Mouse (Mus musculus) liver, adult 10 weeks (tissue): ENCODE results near the gene Sae1. TPM values are rescaled to one million over a fixed set of nuclear protein-coding genes. Genes with fewer than 3 reads are reported as not detected.

ENCODE experiments used
- polyA plus RNA-seq: library from polyadenylated mRNA; stranded (reverse); fragments of 350-450 nt; fragmentation: Illumina TruSeq; extraction: RNeasy Lipid Tissue Mini Kit (QIAGEN cat#74804); gene quantifications from one replicate; pipeline ENCODE4 v1.2.3, GENCODE M21; 2014; ENCODE audit warnings: low read depth, low replicate concordance

The Sae1 gene
- polyA plus RNA-seq, result 20.8 TPM

DNA sequence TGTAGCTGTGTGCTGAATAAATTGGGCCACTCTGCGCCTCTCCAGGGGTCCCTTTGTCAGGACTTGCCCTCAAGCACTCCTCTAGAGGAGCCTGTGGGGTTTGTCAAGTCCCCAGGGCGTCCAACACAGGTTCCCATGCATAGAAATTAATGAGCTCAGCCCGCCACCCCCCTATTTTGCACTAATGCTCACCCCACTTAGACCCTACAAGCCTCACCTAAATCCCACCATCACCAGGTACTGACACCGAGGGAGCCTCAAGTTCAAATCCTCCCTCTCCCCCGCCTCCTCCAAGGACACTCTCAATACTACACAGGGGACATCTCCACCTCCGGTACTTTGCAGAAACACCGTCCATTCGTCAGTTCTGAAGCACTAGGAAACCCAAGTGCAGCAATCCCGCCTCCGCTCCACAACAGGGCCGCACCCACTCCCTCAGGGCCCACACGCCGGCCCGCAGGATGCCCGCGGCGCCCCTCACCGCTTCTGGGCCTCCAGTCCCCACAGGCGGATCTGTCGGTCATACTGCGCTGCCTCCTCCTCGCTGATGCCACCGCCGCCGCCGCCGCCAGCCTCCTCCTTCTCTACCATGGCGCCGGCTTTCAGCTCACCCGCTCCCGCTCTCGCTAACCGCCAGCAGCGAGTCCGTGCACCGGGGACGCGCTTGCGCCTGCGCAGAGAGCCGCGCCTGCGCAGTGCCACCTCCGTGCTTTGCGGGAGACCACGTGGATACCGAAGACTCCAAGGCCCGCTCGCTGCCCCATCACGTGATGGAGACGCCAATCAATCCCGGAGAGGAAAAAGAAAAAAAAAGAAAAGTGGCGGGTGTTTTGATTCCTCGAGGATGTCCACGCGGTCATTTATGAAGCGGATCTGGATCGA is at the start of gene Sae1:
Gene Sae1 (minus strand): TSS at position 647 of the 882 bp plus-strand sequence.

DNA sequence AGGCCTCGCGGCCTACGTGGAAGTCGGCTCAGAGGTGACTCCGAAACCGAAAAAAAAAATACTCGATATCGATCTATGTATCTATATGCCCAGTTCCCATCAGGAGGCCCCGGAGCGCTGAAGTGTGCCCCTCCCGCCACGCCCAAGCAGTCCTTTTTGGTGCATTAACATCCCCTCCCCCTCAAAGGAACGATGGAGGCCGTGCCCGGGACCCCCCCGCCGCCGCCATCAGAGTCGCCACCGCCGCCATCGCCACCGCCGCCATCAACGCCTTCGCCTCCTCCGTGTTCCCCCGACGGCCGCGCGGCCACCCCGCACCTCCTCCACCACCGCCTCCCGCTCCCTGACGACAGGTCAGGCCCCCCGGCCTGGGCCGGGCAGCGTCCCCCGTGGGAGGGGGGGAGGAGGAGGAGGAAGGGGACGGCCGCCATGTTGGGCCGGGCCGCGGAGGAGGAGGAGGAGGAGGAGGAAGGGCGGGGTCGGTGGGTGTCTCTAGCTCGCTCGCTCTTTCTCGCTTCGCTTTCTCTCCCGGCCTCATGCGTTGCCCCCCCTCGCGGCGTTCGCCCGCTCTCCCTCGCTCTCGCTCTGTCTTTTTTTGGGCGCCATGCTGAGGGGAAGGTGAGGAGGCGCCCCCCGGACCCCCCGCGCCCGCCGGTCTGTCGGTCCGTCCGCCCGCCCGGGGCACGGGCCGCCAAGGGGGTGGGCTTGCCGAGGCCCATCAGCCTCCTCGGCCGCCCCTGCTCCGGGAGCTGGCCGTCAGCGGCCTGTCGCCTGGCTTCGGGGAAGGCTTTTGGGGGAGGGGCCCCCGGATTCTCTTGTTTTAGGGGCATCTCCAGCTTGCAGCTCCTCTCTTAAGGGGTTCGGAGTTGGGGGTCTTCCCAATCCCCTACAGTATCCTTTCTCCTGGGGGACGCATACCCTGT is 13.3 kb upstream of the Sae1 start, which contains the start of gene Zc3h4:
Gene Zc3h4 (plus strand): TSS at position 222 of the 923 bp plus-strand sequence.

DNA sequence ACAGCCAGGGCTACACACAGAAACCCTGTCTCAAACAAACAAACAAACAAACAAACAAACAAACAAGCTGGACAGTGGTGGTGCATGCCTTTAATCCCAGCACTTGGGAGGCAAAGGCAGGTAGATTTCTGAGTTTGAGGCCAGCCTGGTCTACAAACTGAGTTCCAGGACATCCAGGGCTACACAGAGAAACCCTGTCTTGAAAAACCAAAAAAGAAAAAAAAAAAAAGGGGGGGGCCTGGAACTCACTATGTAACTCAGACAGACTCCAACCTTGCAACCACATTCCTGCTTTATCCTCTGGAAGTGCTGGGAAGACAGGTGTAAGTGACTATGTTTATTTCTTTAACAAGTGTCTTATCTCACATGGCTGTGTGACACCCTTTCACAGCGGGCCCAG is 79.5 kb downstream of the Sae1 start, which contains the start of gene Bbc3:
Gene Bbc3 (plus strand): TSS at position 301 of the 400 bp plus-strand sequence.

DNA sequence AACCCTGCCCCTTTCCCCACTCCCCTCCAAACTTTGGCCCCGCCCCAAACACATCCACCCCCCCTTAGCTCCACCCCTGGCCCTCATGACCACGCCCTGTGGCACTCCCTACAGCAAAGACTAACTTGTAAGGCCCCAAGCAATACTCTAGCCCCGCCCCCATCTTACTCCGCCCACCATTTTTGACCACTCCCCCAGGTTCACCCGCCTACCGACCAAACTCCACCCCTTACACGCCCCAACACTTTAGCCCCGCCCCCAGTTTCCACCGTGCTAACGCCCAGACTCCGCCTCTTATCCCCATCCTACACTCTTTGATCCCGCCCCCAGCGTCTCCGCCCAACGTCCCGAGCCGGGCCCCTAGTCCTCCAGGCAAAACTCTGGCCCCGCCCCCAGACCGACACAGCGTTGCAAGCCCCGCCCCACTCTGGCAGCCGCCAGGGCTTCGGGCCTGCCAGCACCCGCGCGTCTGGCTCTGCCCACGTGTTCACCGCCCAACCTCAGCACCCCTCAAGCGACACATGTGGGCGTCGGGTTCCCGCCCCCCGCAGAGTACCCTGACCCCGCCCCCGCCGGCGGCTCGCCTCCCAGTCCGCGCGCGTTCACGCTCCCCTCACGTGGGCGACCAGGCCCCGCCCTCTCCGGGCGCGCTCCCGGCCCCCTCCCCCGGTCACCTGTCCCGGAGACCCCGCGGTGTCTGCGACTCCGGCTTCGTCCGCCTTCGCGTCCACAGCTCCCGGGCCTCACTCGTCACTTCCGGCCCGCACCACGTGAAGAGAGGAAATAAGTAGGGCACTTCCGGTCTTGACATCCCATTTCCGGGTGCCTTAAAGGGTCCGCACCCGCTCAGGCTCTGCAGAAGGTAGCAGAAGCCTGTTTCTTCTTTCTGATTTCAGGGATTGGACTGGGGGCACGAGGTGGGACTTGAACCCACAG is 101.3 kb downstream of the Sae1 start, which contains the start of gene Ccdc9:
Gene Ccdc9 (minus strand): TSS at position 770 of the 936 bp plus-strand sequence.

DNA sequence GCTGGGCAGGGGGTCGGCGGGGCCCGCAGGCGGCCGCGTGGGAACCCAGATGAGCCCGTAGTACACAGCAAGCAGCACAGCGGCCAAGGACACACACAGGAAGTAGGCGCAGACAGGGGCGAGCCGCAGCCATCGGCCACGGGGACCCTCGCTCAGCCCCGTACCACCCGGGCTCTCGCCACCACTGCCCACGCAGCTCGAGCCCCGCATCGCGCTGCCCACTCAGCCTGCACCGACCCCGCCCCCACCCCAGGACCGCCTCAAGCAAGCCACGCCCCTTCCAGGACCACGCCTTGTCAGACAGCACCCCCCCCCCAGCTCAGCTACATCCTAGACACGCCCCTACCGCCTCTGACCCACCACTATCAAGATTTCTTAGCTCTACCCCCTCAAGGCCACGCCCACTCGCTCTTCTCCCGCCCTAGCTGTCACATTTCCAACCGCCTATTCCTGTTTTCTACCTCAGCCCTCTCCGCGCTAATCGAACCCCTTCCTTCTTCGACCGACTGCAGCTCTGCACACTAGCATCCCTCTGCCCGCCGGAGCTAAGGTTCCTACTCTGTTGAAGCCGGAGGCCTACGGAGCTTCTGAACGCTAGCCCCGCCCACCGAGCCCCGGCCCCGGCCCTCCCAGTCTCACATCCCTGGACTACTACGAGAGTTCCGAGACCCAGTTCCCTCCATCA is 114.4 kb downstream of the Sae1 start, which contains the start of gene Inafm1:
Gene Inafm1 (minus strand): TSS at position 537 of the 685 bp plus-strand sequence.

Other genes with a start within 250 kb of the Sae1 start
- gene Meis3, start 212.7 kb downstream of the Sae1 start, polyA plus RNA-seq, result not detected
- gene Dhx34, start 165.8 kb downstream of the Sae1 start, polyA plus RNA-seq, result 0.34 TPM
- 0.93 TPM for gene C5ar2, start 143.7 kb downstream of the Sae1 start, polyA plus RNA-seq
- 0.64 TPM for gene C5ar1, start 128.3 kb downstream of the Sae1 start, polyA plus RNA-seq
- 0.40 TPM for gene Inafm1, start 114.2 kb downstream of the Sae1 start, polyA plus RNA-seq
- gene Ccdc9, start 101.0 kb downstream of the Sae1 start, polyA plus RNA-seq, result 9.4 TPM
- gene Bbc3, start 79.4 kb downstream of the Sae1 start, polyA plus RNA-seq, result not detected
- 2.2 TPM for gene Zc3h4, start 13.1 kb upstream of the Sae1 start, polyA plus RNA-seq
- gene Tmem160, start 65.0 kb upstream of the Sae1 start, polyA plus RNA-seq, result not detected
- gene Npas1, start 89.9 kb upstream of the Sae1 start, polyA plus RNA-seq, result not detected
- 18.5 TPM for gene Arhgap35, start 227.2 kb upstream of the Sae1 start, polyA plus RNA-seq